Mouse (Mus musculus) hindbrain, embryonic 10.5 days (tissue): Measurements from ENCODE around the gene Bcap31. TPM values are rescaled to one million over a fixed set of nuclear protein-coding genes. Genes with fewer than 3 reads are reported as not detected.

ENCODE experiments used
- DNase-seq: peaks from one replicate; pipeline ENCODE4 v3.0.0-alpha.2; 2017; ENCODE audit warnings: low spot score
- H3K27ac ChIP-seq: fragments of 300-500 bp; sonication (generic); 2 replicates; pipeline ENCODE4 v1.5.1; 2016; ENCODE audit warnings: mild to moderate bottlenecking, moderate library complexity
- H3K27me3 ChIP-seq: fragments of 300-500 bp; sonication (generic); 2 replicates; pipeline ENCODE4 v1.6.1; 2016; ENCODE audit warnings: mild to moderate bottlenecking; ENCODE audit not compliant: poor library complexity, insufficient read depth, severe bottlenecking
- H3K36me3 ChIP-seq: fragments of 300-500 bp; sonication (generic); 2 replicates; pipeline ENCODE4 v1.6.1; 2016; ENCODE audit warnings: mild to moderate bottlenecking, moderate library complexity
- H3K4me1 ChIP-seq: fragments of 300-500 bp; sonication (generic); replicated peaks from 2 replicates; pipeline ENCODE4 v1.6.1; 2016; ENCODE audit warnings: mild to moderate bottlenecking
- H3K4me3 ChIP-seq: fragments of 300-500 bp; sonication (generic); 2 replicates; pipeline ENCODE4 v1.5.1; 2016; ENCODE audit warnings: mild to moderate bottlenecking, moderate library complexity
- H3K9me3 ChIP-seq: fragments of 300-500 bp; sonication (generic); 2 replicates; pipeline ENCODE4 v1.6.1; 2016; ENCODE audit warnings: mild to moderate bottlenecking, moderate library complexity
- WGBS: fragments of 180-500 bp; shearing (Covaris S2); methylation state at CpG from one replicate; pipeline ENCODE4 v1.1.7; 2016; 5-methylcytosine and 5-hydroxymethylcytosine counted together
- polyA plus RNA-seq: library from polyadenylated mRNA; unstranded; fragments of >200 nt; fragmentation: Nextera tagmentation; extraction: Ambion mirVana; gene quantifications from 2 replicates; pipeline ENCODE4 v1.2.1, GENCODE M21; 2016

The Bcap31 gene
- polyA plus RNA-seq, 1 experiment from 2014 or later: 144 TPM

- peak within 1 kb of the TSS; percentile 89 for H3K27ac ChIP-seq
- H3K4me1 ChIP-seq: peaks cover 24% of the 10 kb centered on the region
- 19% methylated on average over 65 of the region's 72 CpGs for WGBS
- no peaks in the 10 kb centered on the region for H3K9me3 ChIP-seq
- peaks cover 12% of the 10 kb centered on the region; the same call in 1 of the 2 replicates for H3K27me3 ChIP-seq
- H3K4me3 ChIP-seq: peak within 1 kb of the TSS; percentile 66
- peak; percentile 78 for DNase-seq
- peaks cover 23% of the 10 kb centered on the region for H3K36me3 ChIP-seq
These were observed 42.9 kb downstream of the Bcap31 start, which contains the start of gene Slc6a8 for GRCm38 (mm10) chrX:73672879-73673618. Slc6a8 (plus strand) TSS chrX:73673150.

- no peak overlapping the region for H3K27ac ChIP-seq
- peaks cover 13% of the 10 kb centered on the region for H3K36me3 ChIP-seq
- peaks cover 24% of the 10 kb centered on the region for H3K4me1 ChIP-seq
- H3K4me3 ChIP-seq: no peak overlapping the region
- H3K27me3 ChIP-seq: peaks cover 12% of the 10 kb centered on the region; the same call in 1 of the 2 replicates
- peak; percentile 57 for DNase-seq
- 63% methylated on average over 4 of the region's 4 CpGs for WGBS
- no peaks in the 10 kb centered on the region for H3K9me3 ChIP-seq
These were observed 43.9 kb downstream of the Bcap31 start for GRCm38 (mm10) chrX:73672031-73672431.

GRCm38 (mm10) chrX:73663143-73663542 is 52.8 kb downstream of the Bcap31 start:
- Histone ChIP-seq H3K4me3 (no peak overlapping the region), H3K4me1 (peaks cover 21% of the 10 kb centered on the region; the same call in 1 of the 2 replicates), H3K36me3 (no peaks in the 10 kb centered on the region), H3K27me3 (peaks cover 19% of the 10 kb centered on the region), H3K9me3 (0 out of 2 replicates have a peak, but pooled peaks cover 3% of the 10 kb centered on the region), H3K27ac (no peak overlapping the region)
- DNase-seq: no peak

- peak overlapping the region; percentile 83 for H3K27ac ChIP-seq
- H3K36me3 ChIP-seq: no peaks in the 10 kb centered on the region
- peaks cover 21% of the 10 kb centered on the region; the same call in 1 of the 2 replicates for H3K4me1 ChIP-seq
- no peak for DNase-seq
- 0 out of 2 replicates have a peak, but pooled peaks cover 3% of the 10 kb centered on the region for H3K9me3 ChIP-seq
- peaks cover 22% of the 10 kb centered on the region for H3K27me3 ChIP-seq
- 69% methylated on average over 3 of the region's 3 CpGs for WGBS
- peak overlapping the region; percentile 61 for H3K4me3 ChIP-seq
These were observed 55.7 kb downstream of the Bcap31 start for GRCm38 (mm10) chrX:73660284-73660665.

GRCm38 (mm10) chrX:73659575-73660283 is 56.2 kb downstream of the Bcap31 start, which contains the start of gene Pnck:
Pnck (minus strand) TSS chrX:73660117.
- peaks cover 22% of the 10 kb centered on the region for H3K27me3 ChIP-seq
- H3K36me3 ChIP-seq: no peaks in the 10 kb centered on the region
- peak within 1 kb of the TSS; percentile 83 for H3K27ac ChIP-seq
- WGBS: 27% methylated on average over 57 of the region's 57 CpGs
- H3K9me3 ChIP-seq: 0 out of 2 replicates have a peak, but pooled peaks cover 3% of the 10 kb centered on the region
- H3K4me3 ChIP-seq: peak within 1 kb of the TSS; percentile 61
- peaks cover 21% of the 10 kb centered on the region; the same call in 1 of the 2 replicates for H3K4me1 ChIP-seq
- peak; percentile 42 for DNase-seq

- Histone ChIP-seq H3K27ac (peak overlapping the region; percentile 83; the same call in 1 of the 2 replicates), H3K27me3 (peaks cover 24% of the 10 kb centered on the region), H3K4me1 (peaks cover 21% of the 10 kb centered on the region; the same call in 1 of the 2 replicates), H3K36me3 (no peaks in the 10 kb centered on the region), H3K4me3 (peak overlapping the region; percentile 61), H3K9me3 (0 out of 2 replicates have a peak, but pooled peaks cover 3% of the 10 kb centered on the region)
- DNase-seq: no peak
- WGBS: 63% methylated on average over 13 of the region's 13 CpGs
These were observed 56.9 kb downstream of the Bcap31 start for GRCm38 (mm10) chrX:73658936-73659574.

- Histone ChIP-seq H3K27ac (no peak overlapping the region), H3K36me3 (no peaks in the 10 kb centered on the region), H3K4me3 (no peak overlapping the region), H3K9me3 (0 out of 2 replicates have a peak, but pooled peaks cover 3% of the 10 kb centered on the region), H3K4me1 (peaks cover 21% of the 10 kb centered on the region; the same call in 1 of the 2 replicates), H3K27me3 (peaks cover 29% of the 10 kb centered on the region)
- 50% methylated on average over 7 of the region's 7 CpGs for WGBS
- DNase-seq: no peak
These were observed 57.6 kb downstream of the Bcap31 start for GRCm38 (mm10) chrX:73658391-73658790.

- WGBS: 75% methylated on average over 3 of the region's 3 CpGs
- peaks cover 25% of the 10 kb centered on the region for H3K27me3 ChIP-seq
- DNase-seq: peak; percentile 26
These were observed 60.4 kb downstream of the Bcap31 start for GRCm38 (mm10) chrX:73655529-73655928.

GRCm38 (mm10) chrX:73654177-73654576 is 61.8 kb downstream of the Bcap31 start:
- peaks cover 10% of the 10 kb centered on the region; the same call in 1 of the 2 replicates for H3K4me1 ChIP-seq
- H3K4me3 ChIP-seq: no peak overlapping the region
- 13% methylated on average over 6 of the region's 6 CpGs for WGBS
- H3K27me3 ChIP-seq: peaks cover 17% of the 10 kb centered on the region
- peak; percentile 70 for DNase-seq
- H3K36me3 ChIP-seq: no peaks in the 10 kb centered on the region
- no peak overlapping the region for H3K27ac ChIP-seq
- H3K9me3 ChIP-seq: no peaks in the 10 kb centered on the region

More at GRCm38 (mm10) chrX:73655529-73655928, 60.4 kb downstream of the Bcap31 start:
- no peak overlapping the region for H3K4me3 ChIP-seq
- peaks cover 21% of the 10 kb centered on the region; the same call in 1 of the 2 replicates for H3K4me1 ChIP-seq
- no peaks in the 10 kb centered on the region for H3K36me3 ChIP-seq
- H3K9me3 ChIP-seq: 0 out of 2 replicates have a peak, but pooled peaks cover 3% of the 10 kb centered on the region
- no peak overlapping the region for H3K27ac ChIP-seq

- Histone ChIP-seq H3K4me3 (no peak overlapping the region), H3K36me3 (no peaks in the 10 kb centered on the region), H3K4me1 (peaks cover 2% of the 10 kb centered on the region; the same call in 1 of the 2 replicates), H3K27me3 (peaks cover 14% of the 10 kb centered on the region), H3K27ac (no peak overlapping the region), H3K9me3 (no peaks in the 10 kb centered on the region)
- DNase-seq: no peak
- 86% methylated on average over 6 of the region's 6 CpGs for WGBS
These were observed 62.6 kb downstream of the Bcap31 start for GRCm38 (mm10) chrX:73653392-73653791.

- no peaks in the 10 kb centered on the region for H3K36me3 ChIP-seq
- 79% methylated on average over 3 of the region's 3 CpGs for WGBS
- H3K9me3 ChIP-seq: no peaks in the 10 kb centered on the region
- peaks cover 10% of the 10 kb centered on the region for H3K27me3 ChIP-seq
- H3K27ac ChIP-seq: no peak overlapping the region
- no peak for DNase-seq
- no peaks in the 10 kb centered on the region for H3K4me1 ChIP-seq
- H3K4me3 ChIP-seq: no peak overlapping the region
These were observed 65.1 kb downstream of the Bcap31 start for GRCm38 (mm10) chrX:73650869-73651268.

GRCm38 (mm10) chrX:73645121-73645520 is 70.9 kb downstream of the Bcap31 start:
- Histone ChIP-seq H3K36me3 (no peaks in the 10 kb centered on the region), H3K4me1 (peaks cover 3% of the 10 kb centered on the region; the same call in 1 of the 2 replicates), H3K9me3 (no peaks in the 10 kb centered on the region), H3K27ac (no peak overlapping the region), H3K27me3 (peaks cover 34% of the 10 kb centered on the region), H3K4me3 (no peak overlapping the region)
- DNase-seq: no peak
- WGBS: 28% methylated on average over 4 of the region's 4 CpGs
